Mouse (Mus musculus) heart, adult 2 months (tissue): ENCODE results near the gene Wdpcp.

Experiments used
- CTCF ChIP-seq: fragments of 200-600 bp; IDR thresholded peaks from 2 replicates; pipeline ENCODE4 v1.8.1; 2022; ENCODE audit warnings: antibody characterized with exemption, mild to moderate bottlenecking, moderate library complexity
- EP300 ChIP-seq: fragments of 200-500 bp; IDR thresholded peaks from 2 replicates; pipeline ENCODE4 v1.6.1; 2011; ENCODE audit warnings: low read depth, low read length, control low read depth; ENCODE audit not compliant: insufficient read depth
- POLR2A ChIP-seq: fragments of 200-500 bp; IDR thresholded peaks from 2 replicates; pipeline ENCODE4 v1.6.1; 2011; ENCODE audit warnings: mild to moderate bottlenecking, low read depth, low read length, control low read depth; ENCODE audit not compliant: insufficient read depth

DNA sequence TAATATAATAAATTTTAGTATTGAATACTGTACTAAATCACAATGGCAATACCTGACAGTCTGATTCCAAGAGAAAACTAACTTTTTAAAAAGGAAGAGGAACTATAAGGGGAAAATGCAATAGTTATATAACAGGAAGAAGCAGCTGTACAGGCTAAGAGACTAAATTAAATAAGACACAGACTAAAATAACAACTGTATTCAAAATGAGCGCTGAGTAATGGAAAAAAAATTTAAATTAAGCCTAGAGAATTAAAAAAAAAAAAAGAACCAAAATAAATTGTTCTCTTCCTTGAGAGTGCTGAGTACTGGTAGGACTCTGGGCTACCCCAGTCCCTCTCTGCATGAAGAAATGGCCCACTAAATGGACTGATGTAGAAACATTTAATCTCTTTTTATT lies 4.3 kb upstream of the Wdpcp start:
- TF ChIP-seq CTCF (no peak), EP300 (no peak), POLR2A (no peak)
